Mouse (Mus musculus): ENCODE data around the gene Rasgrp3.

- no peak for TF ChIP-seq CTCF (conservative IDR thresholded peaks at IDR 0.05; ENCODE audit: low read length)
- TF ChIP-seq POU5F1 (IDR thresholded peaks at IDR 0.05; ENCODE audit: borderline replicate concordance, low read length) = no peak
- no peak for TF ChIP-seq NANOG (IDR thresholded peaks at IDR 0.05; ENCODE audit: borderline replicate concordance, low read length)
Measured at GRCm38 (mm10) chr17:75477655-75478054, 42.0 kb downstream of the Rasgrp3 start.
